Mouse (Mus musculus) embryonic facial prominence, embryonic 12.5 days (tissue): ENCODE results near the gene Ivns1abp. TPM values are rescaled to one million over a fixed set of nuclear protein-coding genes. Genes with fewer than 3 reads are reported as not detected.
A peak's percentile ranks its signal among the peaks of the same experiment; 100 is the strongest.
"Not testable (repeated sequence)": the region's sequence is repeated elsewhere in the genome, so short reads cannot be mapped to it uniquely, and the experiment has no call there.

ENCODE experiments used
- ATAC-seq: fragments of 200-750 bp; cut with Nextera tagmentation; 2 replicates; pipeline ENCODE4 v1.8.0; 2017; ENCODE audit not compliant: insufficient number of reproducible peaks, insufficient read depth, low FRiP score, low TSS enrichment
- H3K27ac ChIP-seq: fragments of 300-500 bp; sonication (generic); 2 replicates; pipeline ENCODE4 v1.5.1; 2016; ENCODE audit warnings: mild to moderate bottlenecking
- H3K27me3 ChIP-seq: fragments of 300-500 bp; sonication (generic); 2 replicates; pipeline ENCODE4 v1.6.1; 2016; ENCODE audit warnings: mild to moderate bottlenecking, moderate library complexity
- H3K36me3 ChIP-seq: fragments of 300-500 bp; sonication (generic); 2 replicates; pipeline ENCODE4 v1.6.1; 2016; ENCODE audit warnings: mild to moderate bottlenecking
- H3K4me1 ChIP-seq: fragments of 300-500 bp; sonication (generic); 2 replicates; pipeline ENCODE4 v1.6.1; 2016
- H3K4me2 ChIP-seq: fragments of 300-500 bp; sonication (generic); replicated peaks from 2 replicates; pipeline ENCODE4 v1.6.1; 2016; ENCODE audit warnings: mild to moderate bottlenecking, moderate library complexity
- H3K4me3 ChIP-seq: fragments of 300-500 bp; sonication (generic); 2 replicates; pipeline ENCODE4 v1.5.1; 2016; ENCODE audit warnings: mild to moderate bottlenecking
- H3K9ac ChIP-seq: fragments of 300-500 bp; sonication (generic); 2 replicates; pipeline ENCODE4 v1.6.1; 2016; ENCODE audit warnings: mild to moderate bottlenecking, moderate library complexity
- H3K9me3 ChIP-seq: fragments of 300-500 bp; sonication (generic); 2 replicates; pipeline ENCODE4 v1.6.1; 2016; ENCODE audit warnings: mild to moderate bottlenecking, moderate library complexity
- WGBS: fragments of 180-500 bp; shearing (Covaris S2); methylation state at CpG from one replicate; pipeline ENCODE4 v1.1.7; 2016; 5-methylcytosine and 5-hydroxymethylcytosine counted together
- polyA plus RNA-seq: library from polyadenylated mRNA; unstranded; fragments of >200 nt; fragmentation: Nextera tagmentation; extraction: Ambion mirVana; gene quantifications from 2 replicates; pipeline ENCODE4 v1.2.1, GENCODE M21; 2016

Gene Ivns1abp
- 351 and 372 TPM in 2 replicates for polyA plus RNA-seq

GRCm38 (mm10) chr1:151344283-151345108 is at the start of gene Ivns1abp:
Gene Ivns1abp, plus strand, starts transcription at chr1:151344477.
- Histone ChIP-seq H3K9ac (peak within 1 kb of the TSS; percentile 97), H3K27me3 (no peaks in the 10 kb centered on the region), H3K4me1 (peaks cover 25% of the 10 kb centered on the region), H3K4me3 (peak within 1 kb of the TSS; percentile 94), H3K9me3 (no peaks in the 10 kb centered on the region), H3K4me2 (peak within 1 kb of the TSS; percentile 67), H3K36me3 (peaks cover 3% of the 10 kb centered on the region; the same call in 1 of the 2 replicates), H3K27ac (peak within 1 kb of the TSS; percentile 95)
- ATAC-seq, result peak; percentile 87
- WGBS, result under 1% methylated on average over 94 of the region's 104 CpGs

- Histone ChIP-seq H3K27me3 (no peaks in the 10 kb centered on the region), H3K4me1 (no peaks in the 10 kb centered on the region), H3K9me3 (no peaks in the 10 kb centered on the region), H3K9ac (no peak overlapping the region), H3K4me3 (no peak overlapping the region), H3K36me3 (no peaks in the 10 kb centered on the region), H3K4me2 (no peak overlapping the region), H3K27ac (no peak overlapping the region)
- no peak for ATAC-seq
- WGBS, result 75% methylated on average over 3 of the region's 3 CpGs
These were observed 48.8 kb upstream of the Ivns1abp start for GRCm38 (mm10) chr1:151295486-151295885.

GRCm38 (mm10) chr1:151296621-151297020 is 47.7 kb upstream of the Ivns1abp start:
- 85% methylated on average over 1 of the region's 1 CpGs for WGBS
- no peaks in the 10 kb centered on the region for H3K27me3 ChIP-seq

GRCm38 (mm10) chr1:151297025-151297424 is 47.3 kb upstream of the Ivns1abp start:
- no peaks in the 10 kb centered on the region for H3K9me3 ChIP-seq
- 87% methylated on average over 6 of the region's 6 CpGs for WGBS
- no peak overlapping the region for H3K9ac ChIP-seq
- ATAC-seq, result no peak
- H3K27ac ChIP-seq, result no peak overlapping the region
- no peaks in the 10 kb centered on the region for H3K27me3 ChIP-seq
- no peaks in the 10 kb centered on the region for H3K4me1 ChIP-seq
- no peaks in the 10 kb centered on the region for H3K36me3 ChIP-seq
- no peak overlapping the region for H3K4me3 ChIP-seq
- H3K4me2 ChIP-seq, result no peak overlapping the region

More at GRCm38 (mm10) chr1:151296621-151297020, 47.7 kb upstream of the Ivns1abp start:
- no peak overlapping the region for H3K4me3 ChIP-seq
- no peaks in the 10 kb centered on the region for H3K4me1 ChIP-seq
- no peak overlapping the region for H3K27ac ChIP-seq
- H3K9me3 ChIP-seq, result no peaks in the 10 kb centered on the region
- H3K4me2 ChIP-seq, result no peak overlapping the region
- H3K36me3 ChIP-seq, result no peaks in the 10 kb centered on the region
- no peak overlapping the region for H3K9ac ChIP-seq
- no peak for ATAC-seq

GRCm38 (mm10) chr1:151297596-151297995 is 46.7 kb upstream of the Ivns1abp start:
- H3K4me2 ChIP-seq, result no peak overlapping the region
- no peaks in the 10 kb centered on the region for H3K36me3 ChIP-seq
- no peak for ATAC-seq
- H3K4me3 ChIP-seq, result no peak overlapping the region
- 84% methylated on average over 2 of the region's 2 CpGs for WGBS
- H3K4me1 ChIP-seq, result no peaks in the 10 kb centered on the region
- no peaks in the 10 kb centered on the region for H3K27me3 ChIP-seq
- H3K27ac ChIP-seq, result no peak overlapping the region
- no peaks in the 10 kb centered on the region for H3K9me3 ChIP-seq
- no peak overlapping the region for H3K9ac ChIP-seq

GRCm38 (mm10) chr1:151301456-151301855 is 42.8 kb upstream of the Ivns1abp start:
- Histone ChIP-seq H3K4me1 (no peaks in the 10 kb centered on the region), H3K9me3 (no peaks in the 10 kb centered on the region), H3K4me3 (no peak overlapping the region), H3K9ac (no peak overlapping the region), H3K4me2 (no peak overlapping the region), H3K27me3 (no peaks in the 10 kb centered on the region), H3K36me3 (no peaks in the 10 kb centered on the region), H3K27ac (no peak overlapping the region)
- no peak for ATAC-seq
- WGBS, result 72% methylated on average over 6 of the region's 6 CpGs

- no peak for ATAC-seq
- WGBS, result 65% methylated on average over 3 of the region's 3 CpGs
- H3K36me3 ChIP-seq, result no peaks in the 10 kb centered on the region
These were observed 42.4 kb upstream of the Ivns1abp start for GRCm38 (mm10) chr1:151301904-151302303.

GRCm38 (mm10) chr1:151303265-151303664 is 41.0 kb upstream of the Ivns1abp start:
- no peak for ATAC-seq
- H3K36me3 ChIP-seq, result no peaks in the 10 kb centered on the region
- H3K9ac ChIP-seq, result no peak overlapping the region
- no peak overlapping the region for H3K4me2 ChIP-seq
- no peak overlapping the region for H3K27ac ChIP-seq
- H3K27me3 ChIP-seq, result no peaks in the 10 kb centered on the region
- H3K9me3 ChIP-seq, result no peaks in the 10 kb centered on the region
- H3K4me3 ChIP-seq, result no peak overlapping the region
- no peaks in the 10 kb centered on the region for H3K4me1 ChIP-seq

More at GRCm38 (mm10) chr1:151301904-151302303, 42.4 kb upstream of the Ivns1abp start:
- no peaks in the 10 kb centered on the region for H3K4me1 ChIP-seq
- H3K27me3 ChIP-seq, result no peaks in the 10 kb centered on the region
- H3K27ac ChIP-seq, result no peak overlapping the region
- no peak overlapping the region for H3K4me2 ChIP-seq
- H3K9ac ChIP-seq, result no peak overlapping the region
- H3K4me3 ChIP-seq, result no peak overlapping the region
- H3K9me3 ChIP-seq, result no peaks in the 10 kb centered on the region

GRCm38 (mm10) chr1:151305001-151305400 is 39.3 kb upstream of the Ivns1abp start:
- not testable (repeated sequence) for H3K36me3 ChIP-seq, H3K9ac ChIP-seq, H3K27ac ChIP-seq, H3K4me2 ChIP-seq, ATAC-seq, H3K9me3 ChIP-seq, H3K27me3 ChIP-seq, H3K4me1 ChIP-seq, H3K4me3 ChIP-seq
- WGBS, result 82% methylated on average over 3 of the region's 3 CpGs

- Histone ChIP-seq H3K27me3 (no peaks in the 10 kb centered on the region), H3K4me3 (no peak overlapping the region), H3K9ac (no peak overlapping the region), H3K4me2 (no peak overlapping the region), H3K36me3 (no peaks in the 10 kb centered on the region), H3K27ac (no peak overlapping the region), H3K9me3 (no peaks in the 10 kb centered on the region), H3K4me1 (no peaks in the 10 kb centered on the region)
- 62% methylated on average over 2 of the region's 2 CpGs for WGBS
- ATAC-seq, result no peak
These were observed 37.2 kb upstream of the Ivns1abp start for GRCm38 (mm10) chr1:151307059-151307458.

- 61% methylated on average over 3 of the region's 3 CpGs for WGBS
- Histone ChIP-seq H3K4me2 (no peak overlapping the region), H3K27ac (no peak overlapping the region), H3K4me1 (no peaks in the 10 kb centered on the region), H3K27me3 (no peaks in the 10 kb centered on the region), H3K4me3 (no peak overlapping the region), H3K36me3 (no peaks in the 10 kb centered on the region), H3K9ac (no peak overlapping the region), H3K9me3 (no peaks in the 10 kb centered on the region)
- ATAC-seq, result no peak
These were observed 36.5 kb upstream of the Ivns1abp start for GRCm38 (mm10) chr1:151307821-151308220.

GRCm38 (mm10) chr1:151308508-151308907 is 35.8 kb upstream of the Ivns1abp start:
- no peaks in the 10 kb centered on the region for H3K27me3 ChIP-seq
- 39% methylated on average over 4 of the region's 4 CpGs for WGBS

More at GRCm38 (mm10) chr1:151308508-151308907, 35.8 kb upstream of the Ivns1abp start:
- no peak overlapping the region for H3K4me2 ChIP-seq
- no peak overlapping the region for H3K27ac ChIP-seq
- no peak overlapping the region for H3K9ac ChIP-seq
- H3K9me3 ChIP-seq, result no peaks in the 10 kb centered on the region
- H3K4me1 ChIP-seq, result no peaks in the 10 kb centered on the region
- no peak for ATAC-seq
- H3K36me3 ChIP-seq, result no peaks in the 10 kb centered on the region
- no peak overlapping the region for H3K4me3 ChIP-seq
